Mouse (Mus musculus) hindbrain, postnatal 0 days (tissue): ENCODE results near the gene Gnat1. TPM values are rescaled to one million over a fixed set of nuclear protein-coding genes. Genes with fewer than 3 reads are reported as not detected.

Experiments used
- ATAC-seq: fragments of 200-750 bp; cut with Nextera tagmentation; 2 replicates; pipeline ENCODE4 v1.8.0; 2017; ENCODE audit warnings: mild to moderate bottlenecking, moderate TSS enrichment, moderate library complexity
- DNase-seq: peaks from one replicate; pipeline ENCODE4 v3.0.0-alpha.2; 2015; ENCODE audit warnings: low spot score
- H3K27ac ChIP-seq: fragments of 300-500 bp; sonication (generic); 2 replicates; pipeline ENCODE4 v1.5.1; 2014; ENCODE audit warnings: mild to moderate bottlenecking
- H3K27me3 ChIP-seq: fragments of 300-500 bp; sonication (generic); 2 replicates; pipeline ENCODE4 v1.6.1; 2014; ENCODE audit warnings: low read length, mixed read lengths; ENCODE audit not compliant: insufficient read depth
- H3K36me3 ChIP-seq: fragments of 300-500 bp; sonication (generic); 2 replicates; pipeline ENCODE4 v1.6.1; 2014; ENCODE audit warnings: low read length, mixed read lengths; ENCODE audit not compliant: insufficient read depth
- H3K4me1 ChIP-seq: fragments of 300-500 bp; sonication (generic); 2 replicates; pipeline ENCODE4 v1.6.1; 2014; ENCODE audit warnings: antibody characterized with exemption, low read length, mixed read lengths; ENCODE audit not compliant: insufficient read depth
- H3K4me2 ChIP-seq: fragments of 300-500 bp; sonication (generic); 2 replicates; pipeline ENCODE4 v1.6.1; 2014; ENCODE audit warnings: low read depth, mild to moderate bottlenecking, low read length, moderate library complexity, mixed read lengths
- H3K4me3 ChIP-seq: fragments of 300-500 bp; sonication (generic); 2 replicates; pipeline ENCODE4 v1.5.1; 2014; ENCODE audit warnings: low read length
- H3K9ac ChIP-seq: fragments of 300-500 bp; sonication (generic); replicated peaks from 2 replicates; pipeline ENCODE4 v1.6.1; 2014; ENCODE audit warnings: mild to moderate bottlenecking, low read length, moderate library complexity, mixed read lengths
- H3K9me3 ChIP-seq: fragments of 300-500 bp; sonication (generic); 2 replicates; pipeline ENCODE4 v1.6.1; 2016; ENCODE audit warnings: low read length, mixed read lengths
- CTCF ChIP-seq: IDR thresholded peaks from 2 replicates; pipeline ENCODE4 v1.5.1; 2016; ENCODE audit warnings: antibody characterized with exemption, control low read depth, low read depth
- WGBS: fragments of 180-500 bp; shearing (Covaris S2); extraction: QIAGEN DNeasy Blood & Tissue Kit; methylation state at CpG from one replicate; pipeline ENCODE4 v1.1.7; 2014; 5-methylcytosine and 5-hydroxymethylcytosine counted together
- polyA plus RNA-seq: library from polyadenylated mRNA; unstranded; fragments of >200 nt; fragmentation: Nextera tagmentation; extraction: Ambion mirVana; gene quantifications from 2 replicates; pipeline ENCODE4 v1.2.1, GENCODE M21; 2015
- total RNA-seq: library from RNA; depleted of rRNA; stranded (reverse); fragments of >200 nt; gene quantifications from 2 replicates; pipeline ENCODE4 v1.2.3, GENCODE M21; 2014

Gnat1 gene
- total and polyA plus RNA-seq, 2 experiments from 2014 or later, result 0.52 to 2.7 TPM

DNA sequence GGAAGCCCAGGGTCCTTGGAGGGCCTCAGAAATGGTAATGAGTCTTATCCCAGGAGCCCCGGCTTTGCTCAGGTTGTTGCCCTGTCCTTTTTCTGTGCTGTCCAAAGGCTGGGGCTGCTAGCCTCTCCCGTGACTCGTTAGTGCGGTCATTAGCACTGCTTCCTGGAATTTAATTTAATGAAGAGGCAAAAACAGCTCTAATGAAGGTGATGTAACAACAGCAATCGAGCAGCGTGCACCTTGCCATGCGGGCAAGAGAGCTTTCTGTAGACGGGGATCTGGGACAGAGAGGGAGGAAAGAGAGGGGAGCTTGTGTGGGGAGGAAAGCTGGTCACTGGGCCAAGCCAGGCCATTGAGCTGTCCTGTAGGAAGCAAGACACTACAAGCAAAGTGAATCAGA, 37.8 kb downstream of the Gnat1 start:
- DNase-seq (no peak), ATAC-seq (no peak)
- TF ChIP-seq CTCF, result no peak
- Histone ChIP-seq H3K27me3 (no peaks in the 10 kb centered on the region), H3K9me3 (no peaks in the 10 kb centered on the region), H3K4me3 (no peak overlapping the region), H3K9ac (no peak overlapping the region), H3K27ac (no peak overlapping the region), H3K4me1 (peaks cover 9% of the 10 kb centered on the region; the same call in 1 of the 2 replicates), H3K36me3 (no peaks in the 10 kb centered on the region), H3K4me2 (no peak overlapping the region)
- 40% methylated on average over 8 of the region's 8 CpGs for WGBS

DNA sequence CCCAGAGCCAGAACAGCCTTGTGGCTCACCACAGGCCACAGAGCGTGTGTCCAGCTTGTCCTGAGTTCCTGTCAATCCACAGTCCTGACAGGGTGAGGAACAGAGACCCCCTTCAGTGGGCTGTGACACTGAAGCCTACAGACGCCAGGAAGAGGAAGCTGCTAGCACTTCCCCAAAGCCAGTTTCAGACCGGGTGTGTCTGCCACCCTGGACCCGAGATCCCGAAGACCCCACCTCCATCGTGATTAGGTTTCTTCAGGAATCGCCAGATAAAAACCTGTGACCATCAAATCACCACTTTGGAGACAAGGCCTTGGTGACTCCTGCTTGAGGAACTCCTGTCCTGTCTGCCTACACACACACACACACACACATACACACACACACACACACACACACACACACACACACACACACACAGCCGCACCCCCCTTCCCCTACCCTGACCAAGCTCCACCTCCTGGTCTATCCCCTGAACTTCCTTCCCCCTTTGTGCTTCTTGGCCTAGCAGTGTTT, 39.2 kb downstream of the Gnat1 start:
- Histone ChIP-seq H3K36me3 (no peaks in the 10 kb centered on the region), H3K4me3 (no peak overlapping the region), H3K4me2 (no peak overlapping the region), H3K27me3 (no peaks in the 10 kb centered on the region), H3K9ac (no peak overlapping the region), H3K9me3 (no peaks in the 10 kb centered on the region), H3K27ac (no peak overlapping the region), H3K4me1 (peaks cover 9% of the 10 kb centered on the region; the same call in 1 of the 2 replicates)
- DNase-seq, result no peak
- ATAC-seq, result no peak
- no peak for TF ChIP-seq CTCF
- WGBS, result 42% methylated on average over 8 of the region's 8 CpGs

DNA sequence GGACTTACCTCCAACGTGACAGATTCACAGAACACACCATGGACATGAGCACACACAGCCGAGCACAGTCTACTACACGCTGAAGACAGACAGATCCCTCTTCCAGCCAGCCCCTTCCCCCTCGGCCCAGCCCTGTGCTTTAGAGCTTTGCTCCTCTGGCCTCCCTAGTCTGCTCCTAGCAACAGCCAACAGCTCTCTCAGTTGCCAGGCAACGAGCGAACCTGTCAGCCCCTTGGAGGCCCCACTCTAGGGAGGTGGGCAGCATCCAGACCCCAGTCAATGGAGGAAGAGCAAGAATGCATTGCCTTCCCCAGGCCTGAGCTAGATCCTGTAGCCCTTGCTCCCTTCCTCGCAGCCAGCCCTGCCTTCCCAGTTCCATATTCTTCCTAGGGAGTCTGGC, 42.4 kb downstream of the Gnat1 start:
- no peaks in the 10 kb centered on the region for H3K27me3 ChIP-seq
- 17% methylated on average over 7 of the region's 7 CpGs for WGBS
- H3K9ac ChIP-seq, result no peak overlapping the region
- peak; percentile 80 for DNase-seq
- H3K4me2 ChIP-seq, result no peak overlapping the region
- TF ChIP-seq CTCF, result no peak
- H3K27ac ChIP-seq, result peak overlapping the region; percentile 60; the same call in 1 of the 2 replicates
- H3K4me3 ChIP-seq, result no peak overlapping the region
- no peaks in the 10 kb centered on the region for H3K36me3 ChIP-seq
- H3K4me1 ChIP-seq, result peaks cover 22% of the 10 kb centered on the region
- no peaks in the 10 kb centered on the region for H3K9me3 ChIP-seq
- ATAC-seq, result peak; percentile 39

DNA sequence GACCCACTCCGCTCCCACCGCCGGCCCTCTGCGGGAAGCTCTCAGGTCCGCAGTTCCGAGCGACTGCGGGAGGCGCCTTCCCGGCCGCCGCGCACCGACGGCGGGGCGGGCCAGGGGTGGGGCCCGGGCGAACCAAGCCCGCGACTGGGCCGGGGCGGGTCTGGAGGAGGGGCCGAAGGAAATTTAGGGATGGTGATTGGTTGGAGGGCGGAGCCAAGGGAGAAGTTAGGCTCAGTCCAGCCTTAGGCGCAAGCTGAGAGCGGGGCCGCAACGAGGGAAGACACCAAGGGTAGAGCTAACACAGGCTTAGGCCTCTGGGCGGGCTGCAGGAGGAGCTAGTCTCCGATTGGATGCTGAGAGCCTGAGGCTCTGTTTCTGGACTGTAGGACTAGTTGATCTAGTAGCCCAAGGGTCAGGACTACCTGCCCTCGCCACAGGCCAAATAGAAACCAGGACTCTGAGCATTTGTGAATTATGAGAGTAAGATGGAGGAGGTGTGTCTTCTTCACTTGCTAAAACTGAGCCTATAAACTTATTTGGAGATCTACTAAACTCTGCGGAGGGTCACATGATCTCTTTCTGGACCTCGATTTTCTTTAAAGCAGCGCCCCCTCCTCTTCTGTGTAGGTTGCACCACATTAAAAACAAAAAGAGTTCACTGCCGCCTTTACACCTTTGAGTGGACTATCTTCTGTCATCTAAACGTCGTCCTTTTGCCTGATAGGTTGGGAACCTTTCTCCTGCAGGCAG, 44.1 kb downstream of the Gnat1 start, which contains the start of gene Gnai2:
TSS of gene Gnai2 (minus strand) at position 89 of the 750 bp plus-strand sequence.
- WGBS, result 3% methylated on average over 38 of the region's 38 CpGs
- peak; percentile 95 for DNase-seq
- H3K4me1 ChIP-seq, result peaks cover 37% of the 10 kb centered on the region

DNA sequence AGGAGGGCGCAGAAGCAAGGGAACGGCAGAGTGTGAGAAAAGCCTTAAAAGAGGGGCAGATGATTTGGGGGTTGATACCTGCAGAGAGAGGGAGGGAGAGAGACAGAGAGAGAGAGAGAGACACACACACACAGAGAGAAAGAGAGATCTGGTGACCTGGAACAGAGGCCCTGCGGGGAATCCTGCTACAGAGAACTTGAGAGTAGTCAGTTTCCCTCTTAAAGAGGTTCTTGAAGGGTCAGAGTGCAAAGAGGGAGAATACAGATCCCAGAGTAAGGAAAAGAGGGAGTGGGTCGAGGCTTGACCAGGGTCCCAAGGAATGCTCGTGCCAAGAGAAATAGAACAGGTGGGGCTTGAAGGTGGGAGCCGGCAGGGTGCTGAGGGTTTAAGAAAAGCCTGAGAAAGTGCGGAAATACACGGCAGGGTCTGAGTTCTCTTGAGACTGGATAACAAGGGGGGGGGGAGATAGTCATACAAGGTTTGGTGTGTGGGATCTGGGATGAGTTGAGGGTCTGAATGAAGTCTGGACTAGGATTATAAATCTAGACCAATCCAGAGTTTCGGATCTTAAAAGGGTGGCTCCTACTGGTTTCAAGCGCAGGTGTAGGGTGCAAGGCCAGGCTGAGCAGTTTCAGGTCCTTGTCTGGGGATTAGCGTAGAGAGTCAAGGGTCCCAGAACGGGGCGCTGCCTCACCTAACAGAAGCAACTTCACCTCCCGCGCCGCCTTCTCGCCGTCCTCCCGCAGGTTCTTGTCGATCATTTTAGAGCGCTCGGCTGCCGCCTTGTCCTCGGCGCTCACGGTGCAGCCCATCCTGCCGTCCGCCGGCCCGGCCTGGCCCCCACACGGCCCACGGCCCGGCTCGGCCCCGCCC, 44.9 kb downstream of the Gnat1 start:
- Histone ChIP-seq H3K27me3 (no peaks in the 10 kb centered on the region), H3K9ac (peak overlapping the region; percentile 89), H3K27ac (peak overlapping the region; percentile 93), H3K36me3 (no peaks in the 10 kb centered on the region), H3K9me3 (no peaks in the 10 kb centered on the region), H3K4me1 (peaks cover 41% of the 10 kb centered on the region), H3K4me2 (peak overlapping the region; percentile 96), H3K4me3 (peak overlapping the region; percentile 81)
- DNase-seq, result no peak
- ATAC-seq, result no peak
- peak; percentile 1; the same call in 1 of the 2 replicates for TF ChIP-seq CTCF
- under 1% methylated on average over 35 of the region's 35 CpGs for WGBS

More for the DNA sequence above, 44.1 kb downstream of the Gnat1 start, which contains the start of gene Gnai2:
- H3K36me3 ChIP-seq, result no peaks in the 10 kb centered on the region
- peak within 1 kb of the TSS; percentile 81 for H3K4me3 ChIP-seq
- H3K27ac ChIP-seq, result peak within 1 kb of the TSS; percentile 93
- H3K27me3 ChIP-seq, result no peaks in the 10 kb centered on the region
- peak; percentile 17 for TF ChIP-seq CTCF
- no peaks in the 10 kb centered on the region for H3K9me3 ChIP-seq
- peak within 1 kb of the TSS; percentile 89 for H3K9ac ChIP-seq
- peak within 1 kb of the TSS; percentile 96 for H3K4me2 ChIP-seq
- ATAC-seq, result peak; percentile 92

GRCm38 (mm10) chr9:107633661-107634405, 45.7 kb downstream of the Gnat1 start:
- H3K4me1 ChIP-seq, result peaks cover 46% of the 10 kb centered on the region
- peak overlapping the region; percentile 81 for H3K4me3 ChIP-seq
- H3K9me3 ChIP-seq, result no peaks in the 10 kb centered on the region
- peak overlapping the region; percentile 96 for H3K4me2 ChIP-seq
- ATAC-seq (no peak), DNase-seq (peak; percentile 50)
- peak overlapping the region; percentile 89 for H3K9ac ChIP-seq
- no peaks in the 10 kb centered on the region for H3K27me3 ChIP-seq
- H3K36me3 ChIP-seq, result no peaks in the 10 kb centered on the region
- H3K27ac ChIP-seq, result peak overlapping the region; percentile 93
- 1% methylated on average over 15 of the region's 15 CpGs for WGBS
- TF ChIP-seq CTCF, result no peak
